Mouse (Mus musculus) mesoderm, embryonic 11.5 days (tissue): Measurements from ENCODE around the gene Nacc2.

Experiments
- DNase-seq: peaks from one replicate; pipeline ENCODE4 v3.0.0-alpha.2; 2012; ENCODE audit warnings: low read depth, low spot score

The Nacc2 gene

GRCm38 (mm10) chr2:26139545-26140206 is 16.7 kb upstream of the Nacc2 start:
- DNase-seq, result peak; percentile 81

DNA sequence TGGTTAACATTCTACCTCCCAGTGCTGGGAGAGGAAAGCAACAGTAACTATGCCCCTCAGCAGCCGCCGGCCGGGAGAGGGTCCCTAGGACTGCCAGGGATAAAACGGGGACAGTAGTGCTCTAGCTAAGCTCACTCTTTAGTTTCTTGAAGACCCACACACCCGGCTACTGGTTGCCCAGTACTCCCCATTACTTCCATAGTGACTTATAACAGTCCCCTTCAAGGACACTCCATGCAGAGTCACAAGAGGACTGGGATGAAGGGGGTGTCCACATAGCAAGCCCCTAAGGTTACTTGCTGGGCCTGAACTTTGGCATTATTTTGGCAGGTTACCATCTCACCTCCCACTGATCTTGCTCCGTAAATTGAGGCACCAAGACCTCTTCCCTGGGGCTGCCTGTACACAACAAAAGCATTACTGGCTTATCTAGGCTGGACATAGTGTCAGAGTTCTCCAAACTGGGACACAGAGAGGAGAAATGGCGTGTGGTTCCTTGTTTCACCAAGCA is 16.1 kb upstream of the Nacc2 start:
- no peak for DNase-seq

- DNase-seq, result no peak
Measured at GRCm38 (mm10) chr2:26138252-26139033, 15.4 kb upstream of the Nacc2 start.

DNA sequence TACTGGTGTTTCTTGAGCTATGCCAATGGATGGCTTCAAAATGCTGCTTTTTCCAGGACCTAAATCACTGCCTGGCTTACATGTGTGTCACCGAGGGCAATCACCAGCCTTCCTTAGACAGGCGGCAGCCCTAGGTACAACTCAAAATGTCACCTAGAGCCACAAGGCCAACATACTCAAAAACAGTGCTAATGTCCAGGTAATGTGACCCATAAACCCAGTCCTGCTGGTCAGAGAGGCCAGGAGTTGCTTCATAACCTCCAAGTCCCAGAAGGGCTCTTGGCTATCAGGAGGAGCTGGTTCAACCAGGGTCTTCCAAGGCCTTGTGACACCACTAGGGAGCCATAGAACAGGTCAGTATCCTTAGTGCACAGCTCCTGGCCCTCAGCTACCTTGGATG is 11.6 kb upstream of the Nacc2 start:
- no peak for DNase-seq

DNA sequence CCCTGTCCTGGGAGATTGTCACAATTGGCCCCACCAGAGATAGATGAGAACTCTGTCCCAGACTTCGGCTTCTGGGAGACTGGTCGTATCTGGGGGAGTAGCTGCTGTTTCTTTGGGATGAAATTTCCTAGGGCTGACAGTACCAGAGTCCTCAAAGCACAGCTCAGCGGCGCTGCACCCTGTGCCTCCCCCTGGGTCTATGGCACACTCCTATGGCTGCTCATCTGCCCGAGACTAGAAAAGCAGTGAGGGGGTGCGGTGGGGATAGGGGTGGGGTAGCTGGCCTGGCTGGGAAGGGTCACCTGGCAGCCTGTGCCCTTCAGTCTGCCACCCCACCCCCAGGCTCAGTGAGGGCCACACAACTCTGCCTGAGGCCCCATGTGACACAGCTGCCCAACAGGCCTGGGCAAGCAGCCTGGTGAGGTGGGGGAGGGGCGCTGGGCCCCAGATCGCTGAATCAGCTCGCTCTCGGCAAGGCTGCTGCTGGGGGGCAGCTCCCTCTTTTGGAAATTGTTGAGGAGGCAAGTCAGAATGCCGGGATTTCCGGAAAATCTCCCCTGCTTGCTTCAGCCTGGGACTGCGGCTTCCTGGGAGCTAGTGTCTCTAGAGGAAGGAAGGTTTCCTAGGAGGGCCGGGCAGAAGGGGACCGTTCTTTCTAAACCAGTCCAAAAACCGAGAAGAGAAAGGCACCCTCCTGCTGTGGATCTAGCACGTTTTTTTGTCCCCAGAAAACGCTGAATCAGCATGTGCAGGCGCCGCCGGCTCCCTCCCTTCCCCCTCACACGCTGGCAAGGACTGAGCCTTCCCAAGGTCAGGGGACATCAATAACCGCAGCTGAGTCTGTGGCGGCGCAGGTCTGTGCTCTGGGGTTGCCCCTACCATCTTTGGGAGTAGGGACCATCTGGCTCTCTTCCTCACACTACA is 9.9 kb upstream of the Nacc2 start:
- DNase-seq, result peak; percentile 82

GRCm38 (mm10) chr2:26131327-26131726 is 8.3 kb upstream of the Nacc2 start:
- no peak for DNase-seq

- no peak for DNase-seq
Measured at GRCm38 (mm10) chr2:26129962-26130361, 6.9 kb upstream of the Nacc2 start.

DNA sequence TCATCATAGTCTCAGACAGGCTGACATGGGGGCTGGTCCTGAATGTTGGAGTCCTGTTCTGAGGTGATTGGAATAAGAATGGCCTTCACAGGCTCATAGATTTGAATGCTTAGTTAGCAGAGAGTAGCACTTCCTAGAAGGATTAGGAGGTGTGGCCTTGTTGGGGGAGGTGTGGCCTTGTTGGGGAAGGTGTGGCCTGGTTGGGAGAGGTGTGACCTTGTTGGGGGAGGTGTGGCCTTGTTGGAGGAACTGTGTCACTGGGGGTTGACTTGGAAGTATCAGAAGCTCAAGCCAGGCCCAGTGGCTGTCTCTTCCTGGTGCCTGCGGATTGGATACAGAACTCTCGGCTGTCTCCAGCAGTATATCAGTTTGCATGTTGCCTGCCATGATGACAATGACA is 6.3 kb upstream of the Nacc2 start:
- DNase-seq, result no peak

- DNase-seq, result peak; percentile 48
Measured at GRCm38 (mm10) chr2:26122171-26123078, 595 bp downstream of the Nacc2 start.

DNA sequence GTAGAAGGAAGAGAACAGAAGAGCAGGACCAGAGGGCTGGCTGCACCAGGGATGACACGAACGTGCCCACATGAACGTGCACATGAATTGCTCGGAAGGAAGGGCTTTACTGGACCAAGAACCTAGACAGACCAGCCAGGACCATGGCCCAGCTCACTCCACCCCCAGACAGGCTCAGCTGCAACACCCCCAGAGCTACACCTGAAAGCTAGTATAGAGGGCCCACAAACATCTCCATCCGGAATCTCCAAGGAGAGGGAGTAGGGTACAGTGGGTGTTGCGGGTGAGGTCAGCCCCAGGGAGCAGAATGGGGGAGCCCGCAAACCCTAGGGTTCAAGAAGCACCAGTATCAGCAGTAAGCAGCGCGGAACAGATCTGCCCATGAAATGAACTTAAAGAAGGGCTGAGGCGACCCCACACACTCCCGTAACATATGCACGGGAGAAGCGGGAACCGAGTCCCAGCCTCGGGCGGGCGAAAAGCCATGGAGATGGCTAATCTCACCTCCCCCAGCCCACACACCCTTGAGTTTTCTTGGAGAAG is 1.4 kb downstream of the Nacc2 start:
- DNase-seq, result no peak

DNA sequence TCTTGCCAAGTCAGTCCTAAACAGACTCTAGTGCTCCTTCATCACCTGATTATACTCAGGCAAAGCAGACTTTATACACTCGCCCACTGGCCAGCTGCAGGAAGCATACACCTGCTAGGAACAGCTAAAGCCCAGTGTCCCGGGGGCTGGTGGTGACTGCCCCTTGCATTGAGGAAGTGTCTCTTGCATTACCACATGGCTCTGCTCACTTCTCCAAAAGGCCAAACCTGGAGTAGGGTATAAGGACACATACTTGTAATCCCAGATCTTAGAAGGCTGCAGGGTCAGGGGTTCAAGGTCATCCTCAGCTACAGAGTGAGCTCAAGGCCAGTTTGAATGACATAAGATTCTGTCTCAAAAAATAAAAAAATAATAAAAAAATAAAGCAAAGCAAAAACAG is 3.4 kb downstream of the Nacc2 start:
- DNase-seq, result no peak

DNA sequence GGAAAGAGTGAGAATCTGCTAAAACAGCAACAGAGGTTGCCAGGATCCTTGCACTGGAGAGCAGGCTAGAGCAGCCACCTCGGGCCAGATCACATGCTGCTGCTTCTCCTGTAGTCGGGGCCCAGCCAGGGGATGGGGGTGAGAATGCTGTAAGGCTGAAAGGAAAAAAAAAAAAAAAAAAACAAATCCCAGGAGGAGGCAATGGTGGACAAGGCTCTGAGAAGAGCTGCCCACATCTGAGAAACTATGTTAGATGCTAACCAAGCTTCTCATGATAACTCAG is 3.8 kb downstream of the Nacc2 start:
- DNase-seq, result no peak

- no peak for DNase-seq
Measured at GRCm38 (mm10) chr2:26118584-26119309, 4.3 kb downstream of the Nacc2 start.

- no peak for DNase-seq
Measured at GRCm38 (mm10) chr2:26117580-26117979, 5.4 kb downstream of the Nacc2 start.

GRCm38 (mm10) chr2:26116550-26116949 is 6.5 kb downstream of the Nacc2 start:
- no peak for DNase-seq

DNA sequence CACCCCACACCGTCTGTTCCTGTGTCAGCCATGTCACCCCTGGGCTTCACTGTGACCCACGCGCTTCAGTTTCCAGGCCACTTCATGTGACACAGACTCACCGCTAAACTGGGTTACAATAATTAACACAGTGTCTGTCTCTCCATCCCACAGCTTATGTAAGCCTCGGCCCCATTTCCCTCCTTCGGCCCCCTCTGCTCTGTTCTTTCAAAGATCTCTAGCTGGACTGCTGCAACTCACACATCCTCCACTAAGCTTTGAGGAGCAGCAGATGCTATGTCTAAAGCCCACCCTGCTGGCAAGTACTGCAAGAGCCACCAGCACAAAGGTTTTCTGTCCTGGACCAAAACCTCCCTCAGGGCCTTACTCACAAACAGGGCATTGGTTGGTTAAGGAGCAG is 7.8 kb downstream of the Nacc2 start:
- no peak for DNase-seq

DNA sequence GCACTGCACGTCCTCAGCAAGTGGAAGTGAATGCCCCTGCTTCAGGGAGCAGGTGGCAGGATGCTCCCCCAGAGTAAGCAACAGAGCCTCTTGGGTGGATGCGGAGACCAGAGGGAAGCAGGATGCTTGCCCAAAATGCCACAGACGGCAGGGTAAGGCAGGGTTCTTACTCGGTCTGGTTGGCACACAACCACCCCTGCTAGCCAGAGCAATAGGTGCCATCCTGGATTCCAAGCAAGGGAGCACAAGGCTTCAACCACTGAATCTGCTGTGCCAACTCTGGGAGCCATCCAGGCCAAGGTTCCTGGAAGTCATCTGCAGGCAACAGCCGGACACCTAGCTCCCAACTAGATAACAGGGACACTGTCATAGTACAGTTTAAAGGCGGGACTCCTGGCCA is 14.8 kb downstream of the Nacc2 start:
- no peak for DNase-seq

DNA sequence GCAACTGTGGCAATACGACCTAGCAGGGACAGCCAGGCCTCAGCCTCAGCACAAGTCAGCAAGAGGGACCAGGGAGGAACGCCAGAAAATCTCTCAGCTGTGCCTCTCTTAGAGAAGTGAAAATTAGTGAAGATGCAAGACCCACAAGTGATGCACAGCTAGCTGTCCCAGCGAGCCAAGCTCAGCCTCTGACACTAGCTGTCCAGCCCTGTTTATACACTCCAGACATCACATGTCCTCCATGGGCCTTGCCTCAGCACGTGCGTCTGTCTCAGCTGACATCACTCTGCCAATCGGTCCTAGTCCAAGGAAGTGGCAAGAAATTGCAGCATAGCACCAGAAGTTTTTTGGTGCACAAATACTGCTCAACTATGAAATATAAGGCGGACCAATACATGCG is 16.0 kb downstream of the Nacc2 start:
- DNase-seq, result no peak

DNA sequence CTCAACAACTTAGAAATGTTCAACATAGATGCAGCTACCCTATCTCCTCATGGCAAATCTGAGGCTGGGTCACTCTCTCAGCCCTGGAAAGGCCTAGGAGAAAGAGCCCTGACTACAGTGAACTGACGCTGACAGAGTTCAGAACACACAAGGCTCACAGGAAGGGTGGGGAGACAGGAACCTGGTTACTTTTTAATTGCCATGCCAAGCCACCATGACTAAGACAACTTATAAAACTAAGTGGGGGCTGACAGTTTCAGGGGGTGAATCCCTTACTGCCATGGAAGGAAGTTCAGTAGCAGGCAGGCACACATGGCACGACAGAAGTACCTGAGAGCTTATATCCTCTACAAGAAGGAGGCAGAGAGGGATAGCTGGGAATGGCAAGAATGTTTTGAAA is 16.8 kb downstream of the Nacc2 start:
- DNase-seq, result no peak

- DNase-seq, result no peak
Measured at GRCm38 (mm10) chr2:26100296-26100695, 22.7 kb downstream of the Nacc2 start.
